In the genomic region with DNA sequence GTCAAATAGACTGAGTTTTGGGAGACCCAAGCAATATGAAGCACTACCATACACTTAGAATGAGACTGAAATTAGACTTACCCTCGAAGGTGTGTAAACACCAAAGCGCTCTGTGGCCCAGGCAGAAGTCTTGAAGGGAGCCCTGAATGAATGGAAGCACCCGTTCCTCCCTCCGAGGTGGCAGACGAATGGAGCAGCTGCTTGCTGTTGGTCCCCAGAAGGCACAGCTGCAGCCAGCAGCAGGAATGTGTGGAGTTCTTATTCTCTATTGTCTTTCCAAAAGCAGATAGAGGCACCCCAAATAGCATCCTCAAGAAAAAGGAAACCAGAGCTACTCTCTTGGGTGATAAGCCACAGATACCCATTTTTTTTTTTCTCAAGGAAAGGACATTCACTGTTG, we compare ENCODE assay signal across 18 mouse cellular contexts.
"Had no signal": no experiment of that assay in that cellular context is flagged by ENCODE, and none has a peak within 500 bp of the region (broad histone marks: within the 10 kb centered on the region; RNA-seq: fewer than 3 reads in every experiment).

No protein-coding gene starts in this region.

- H3K27me3 ChIP-seq: limb, embryonic 13.5 days; liver, embryonic 12.5 days; liver, embryonic 15.5 days; lung, embryonic 15.5 days; midbrain, embryonic 13.5 days had no signal

- H3K4me2 ChIP-seq: limb, embryonic 13.5 days; liver, embryonic 12.5 days; liver, embryonic 15.5 days; lung, embryonic 15.5 days; midbrain, embryonic 13.5 days had no signal

- H3K27ac ChIP-seq: kidney, postnatal 0 days; layer of hippocampus, adult 2 months; limb, embryonic 10.5 days; limb, embryonic 13.5 days; liver, embryonic 12.5 days; liver, embryonic 15.5 days; lung, embryonic 15.5 days; midbrain, embryonic 10.5 days; midbrain, embryonic 13.5 days had no signal

- H3K4me3 ChIP-seq: layer of hippocampus, adult 2 months; limb, embryonic 10.5 days; limb, embryonic 13.5 days; liver, embryonic 12.5 days; liver, embryonic 15.5 days; lung, embryonic 15.5 days; megakaryocyte, embryonic 14.5 days; midbrain, embryonic 10.5 days; midbrain, embryonic 13.5 days had no signal

- DNase-seq: layer of hippocampus, adult 9-11 months; liver; lung, adult 18-20 months; lung, postnatal 10 days; lung, postnatal 36 days; thymus, adult 18-20 months; thymus, postnatal 36 days had no signal

- H3K36me3 ChIP-seq: limb, embryonic 10.5 days; limb, embryonic 13.5 days; liver, embryonic 12.5 days; liver, embryonic 15.5 days; lung, embryonic 15.5 days; midbrain, embryonic 10.5 days; midbrain, embryonic 13.5 days had no signal

- ATAC-seq: liver, embryonic 12.5 days; midbrain, embryonic 13.5 days; midbrain, embryonic 16.5 days had no signal

- H3K4me1 ChIP-seq: limb, embryonic 13.5 days; liver, embryonic 12.5 days; liver, embryonic 15.5 days; lung, embryonic 15.5 days; megakaryocyte, embryonic 14.5 days had no signal

- H3K9me3 ChIP-seq: limb, embryonic 10.5 days; limb, embryonic 13.5 days; liver, embryonic 12.5 days; liver, embryonic 15.5 days; lung, embryonic 15.5 days; midbrain, embryonic 10.5 days; midbrain, embryonic 13.5 days had no signal

- H3K9ac ChIP-seq: limb, embryonic 13.5 days; liver, embryonic 12.5 days; liver, embryonic 15.5 days; lung, embryonic 15.5 days; midbrain, embryonic 13.5 days had no signal
